Mouse (Mus musculus): ENCODE data around the gene Lpar1.

GRCm38 (mm10) chr4:58552229-58552628 lies 1.5 kb downstream of the Lpar1 start:
- no peak for TF ChIP-seq CTCF (IDR thresholded peaks at IDR 0.05; ENCODE audit: low read depth)
- TF ChIP-seq EP300 (IDR thresholded peaks at IDR 0.05; ENCODE audit: low read depth) = no peak
